Mouse (Mus musculus): ENCODE measurements around the gene Eci2.
"Not testable (repeated sequence)": the region's sequence is repeated elsewhere in the genome, so short reads cannot be mapped to it uniquely, and the experiment has no call there.

Eci2 gene

GRCm38 (mm10) chr13:34993085-34993484, 33.8 kb downstream of the Eci2 start:
- no peak for DNase-seq (ENCODE audit: extremely low spot score, low spot score)

- DNase-seq (ENCODE audit: extremely low spot score, low spot score), result no peak
These were observed 35.2 kb downstream of the Eci2 start for GRCm38 (mm10) chr13:34991581-34992273.

GRCm38 (mm10) chr13:34983479-34983878, 43.4 kb downstream of the Eci2 start:
- not testable (repeated sequence) for DNase-seq (ENCODE audit: extremely low spot score, low spot score)

- DNase-seq (ENCODE audit: extremely low spot score, low spot score), result not testable (repeated sequence)
These were observed 48.3 kb downstream of the Eci2 start for GRCm38 (mm10) chr13:34978635-34979034.

GRCm38 (mm10) chr13:34977410-34977809, 49.5 kb downstream of the Eci2 start:
- no peak for DNase-seq (ENCODE audit: extremely low spot score, low spot score)

- DNase-seq (ENCODE audit: extremely low spot score, low spot score), result no peak
These were observed 50.8 kb downstream of the Eci2 start for GRCm38 (mm10) chr13:34976116-34976515.

GRCm38 (mm10) chr13:34973770-34974169, 53.1 kb downstream of the Eci2 start:
- no peak for DNase-seq (ENCODE audit: extremely low spot score, low spot score)

- no peak for DNase-seq (ENCODE audit: extremely low spot score, low spot score)
These were observed 53.7 kb downstream of the Eci2 start for GRCm38 (mm10) chr13:34973149-34973548.

GRCm38 (mm10) chr13:34972456-34972855, 54.4 kb downstream of the Eci2 start:
- DNase-seq (ENCODE audit: extremely low spot score, low spot score), result not testable (repeated sequence)

GRCm38 (mm10) chr13:34965647-34966046, 61.2 kb downstream of the Eci2 start:
- not testable (repeated sequence) for DNase-seq (ENCODE audit: extremely low spot score, low spot score)

GRCm38 (mm10) chr13:34964866-34965265, 62.0 kb downstream of the Eci2 start:
- DNase-seq (ENCODE audit: extremely low spot score, low spot score), result no peak

GRCm38 (mm10) chr13:34964419-34964818, 62.5 kb downstream of the Eci2 start:
- peak; percentile 28 for DNase-seq (ENCODE audit: extremely low spot score, low spot score)

- peak; percentile 63 for DNase-seq (ENCODE audit: extremely low spot score, low spot score)
These were observed 63.1 kb downstream of the Eci2 start, which contains the start of gene Eci3 for GRCm38 (mm10) chr13:34963511-34964397. Eci3 (minus strand) TSS chr13:34963810.

- DNase-seq (ENCODE audit: extremely low spot score, low spot score), result no peak
These were observed 65.7 kb downstream of the Eci2 start for GRCm38 (mm10) chr13:34960996-34961770.

- not testable (repeated sequence) for DNase-seq (ENCODE audit: extremely low spot score, low spot score)
These were observed 68.7 kb downstream of the Eci2 start for GRCm38 (mm10) chr13:34958158-34958557.

- DNase-seq (ENCODE audit: extremely low spot score, low spot score), result no peak
These were observed 70.0 kb downstream of the Eci2 start for GRCm38 (mm10) chr13:34956901-34957300.

- not testable (repeated sequence) for DNase-seq (ENCODE audit: extremely low spot score, low spot score)
These were observed 75.5 kb downstream of the Eci2 start for GRCm38 (mm10) chr13:34951437-34951836.

- no peak for DNase-seq (ENCODE audit: extremely low spot score, low spot score)
These were observed 84.5 kb downstream of the Eci2 start for GRCm38 (mm10) chr13:34942370-34942769.

GRCm38 (mm10) chr13:34934931-34935644, 91.8 kb downstream of the Eci2 start:
- DNase-seq (ENCODE audit: extremely low spot score, low spot score), result no peak

Data from neural tube, embryonic 10.5 days (tissue).